Mouse (Mus musculus) heart, embryonic 11.5 days (tissue): ENCODE data around the gene Erp29. TPM values are rescaled to one million over a fixed set of nuclear protein-coding genes. Genes with fewer than 3 reads are reported as not detected.

ENCODE experiments used
- ATAC-seq: fragments of 200-750 bp; cut with Nextera tagmentation; replicated peaks from 2 replicates; pipeline ENCODE4 v1.8.0; 2017; ENCODE audit warnings: moderate library complexity; ENCODE audit not compliant: insufficient number of reproducible peaks, low FRiP score, low TSS enrichment
- H3K27ac ChIP-seq: fragments of 300-500 bp; sonication (generic); 2 replicates; pipeline ENCODE4 v1.5.1; 2014; ENCODE audit warnings: mild to moderate bottlenecking, low read depth, low read length
- H3K27me3 ChIP-seq: fragments of 300-500 bp; sonication (generic); 2 replicates; pipeline ENCODE4 v1.6.1; 2014; ENCODE audit warnings: mild to moderate bottlenecking, low read length, mixed read lengths; ENCODE audit not compliant: control insufficient read depth, insufficient read depth
- H3K36me3 ChIP-seq: fragments of 300-500 bp; sonication (generic); 2 replicates; pipeline ENCODE4 v1.6.1; 2014; ENCODE audit warnings: mild to moderate bottlenecking, low read length, moderate library complexity, mixed read lengths; ENCODE audit not compliant: control insufficient read depth, insufficient read depth
- H3K4me1 ChIP-seq: fragments of 300-500 bp; sonication (generic); 2 replicates; pipeline ENCODE4 v1.6.1; 2014; ENCODE audit warnings: low read length; ENCODE audit not compliant: control insufficient read depth, insufficient read depth
- H3K4me2 ChIP-seq: fragments of 300-500 bp; sonication (generic); 2 replicates; pipeline ENCODE4 v1.6.1; 2014; ENCODE audit warnings: mild to moderate bottlenecking, moderate library complexity
- H3K4me3 ChIP-seq: fragments of 300-500 bp; sonication (generic); 2 replicates; pipeline ENCODE4 v1.5.1; 2014; ENCODE audit warnings: low read depth, low read length
- H3K9ac ChIP-seq: fragments of 300-500 bp; sonication (generic); 2 replicates; pipeline ENCODE4 v1.6.1; 2014; ENCODE audit warnings: mild to moderate bottlenecking, low read depth, low read length, moderate library complexity
- H3K9me3 ChIP-seq: fragments of 300-500 bp; sonication (generic); replicated peaks from 2 replicates; pipeline ENCODE4 v1.6.1; 2016; ENCODE audit warnings: low read length; ENCODE audit not compliant: control insufficient read depth
- WGBS: fragments of 180-500 bp; shearing (Covaris S2); extraction: QIAGEN DNeasy Blood & Tissue Kit; methylation state at CpG from one replicate; pipeline ENCODE4 v1.1.7; 2014; ENCODE audit not compliant: insufficient replicate concordance; 5-methylcytosine and 5-hydroxymethylcytosine counted together
- polyA plus RNA-seq: library from polyadenylated mRNA; unstranded; fragments of >200 nt; fragmentation: Nextera tagmentation; extraction: Ambion mirVana; gene quantifications from 2 replicates; pipeline ENCODE4 v1.2.1, GENCODE M21; 2014

The Erp29 gene
- polyA plus RNA-seq, 1 experiment from 2014 or later: 137 TPM

DNA sequence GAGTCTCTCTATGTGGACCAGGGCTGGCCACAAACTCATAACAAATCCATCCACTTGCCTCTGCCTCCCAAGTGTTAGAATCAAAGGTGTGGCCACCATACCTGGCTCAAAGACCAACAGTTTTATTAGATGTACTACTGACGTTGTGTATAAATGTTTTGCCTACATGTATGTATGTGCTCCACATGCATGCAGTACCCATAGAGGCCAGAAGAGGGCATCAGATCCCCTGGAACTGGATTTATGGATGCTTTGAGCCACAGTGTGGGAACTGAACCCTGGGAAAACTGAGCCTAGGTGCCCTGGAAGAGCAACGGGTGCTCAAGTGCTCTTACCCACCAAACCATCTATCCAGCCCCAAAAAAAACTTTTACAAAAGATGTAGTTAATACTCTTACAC lies 71.6 kb downstream of the Erp29 start:
- peaks cover 38% of the 10 kb centered on the region for H3K36me3 ChIP-seq
- 84% methylated on average over 2 of the region's 2 CpGs for WGBS
- no peak overlapping the region for H3K4me2 ChIP-seq
- H3K27me3 ChIP-seq: no peaks in the 10 kb centered on the region
- no peak for ATAC-seq
- H3K4me1 ChIP-seq: 0 out of 2 replicates have a peak, but pooled peaks cover 11% of the 10 kb centered on the region
- H3K4me3 ChIP-seq: no peak overlapping the region
- no peak overlapping the region for H3K27ac ChIP-seq
- no peak overlapping the region for H3K9ac ChIP-seq
- H3K9me3 ChIP-seq: 0 out of 2 replicates have a peak, but pooled peaks cover 4% of the 10 kb centered on the region

DNA sequence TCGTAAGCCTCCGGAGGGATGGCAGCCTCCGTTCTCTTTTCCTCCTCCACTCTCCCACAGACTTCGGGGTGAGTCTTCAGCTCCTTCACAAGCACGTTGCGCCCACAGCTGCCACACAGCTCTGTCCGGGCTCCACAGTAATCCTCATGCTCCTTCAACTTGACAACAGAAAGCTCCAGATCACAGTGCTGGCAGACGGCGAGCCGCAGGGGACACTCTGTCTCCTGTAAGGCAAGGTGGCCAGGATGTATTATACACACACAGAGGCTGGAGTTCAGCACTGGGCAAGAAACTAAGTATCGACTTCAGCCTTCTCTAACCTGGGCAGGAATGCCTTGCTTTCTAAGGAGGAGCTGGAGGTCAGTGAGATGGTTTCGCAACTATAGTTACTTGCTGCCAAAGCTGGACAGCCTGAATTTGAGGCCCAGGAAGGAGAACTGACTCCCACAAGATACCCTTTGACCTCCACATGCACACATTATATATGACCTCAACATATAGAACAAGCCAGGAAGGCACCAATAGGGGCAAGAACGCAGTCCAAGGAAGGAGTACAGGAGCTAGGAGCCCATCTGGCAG lies 73.5 kb downstream of the Erp29 start:
- Histone ChIP-seq H3K9me3 (0 out of 2 replicates have a peak, but pooled peaks cover 4% of the 10 kb centered on the region), H3K4me1 (0 out of 2 replicates have a peak, but pooled peaks cover 5% of the 10 kb centered on the region), H3K4me3 (no peak overlapping the region), H3K9ac (no peak overlapping the region), H3K4me2 (no peak overlapping the region), H3K27ac (no peak overlapping the region), H3K27me3 (no peaks in the 10 kb centered on the region), H3K36me3 (peaks cover 47% of the 10 kb centered on the region)
- ATAC-seq: no peak
- WGBS: 90% methylated on average over 13 of the region's 13 CpGs

Other genes with a start within 250 kb of the Erp29 start
- gene Rpl6, start 248.0 kb downstream of the Erp29 start, polyA plus RNA-seq: 498 and 592 TPM in 2 replicates
- gene Hectd4, start 232.3 kb downstream of the Erp29 start, polyA plus RNA-seq: 5.3 and 7.3 TPM in 2 replicates
- 60.6 and 69.8 TPM in 2 replicates for gene Trafd1, start 66.9 kb downstream of the Erp29 start, polyA plus RNA-seq
- 37.2 and 43.8 TPM in 2 replicates for gene Naa25, start 54.6 kb downstream of the Erp29 start, polyA plus RNA-seq
- 3.5 and 4.0 TPM in 2 replicates for gene Tmem116, start 613 bp downstream of the Erp29 start, polyA plus RNA-seq
- gene Adam1b, start 50.9 kb upstream of the Erp29 start, polyA plus RNA-seq: 0.29 and 0.45 TPM in 2 replicates
- gene Adam1a, start 93.0 kb upstream of the Erp29 start, polyA plus RNA-seq: 1.0 and 1.3 TPM in 2 replicates
- not detected in 2 replicates for gene Gm42878, start 93.0 kb upstream of the Erp29 start, polyA plus RNA-seq
- gene Mapkapk5, start 93.4 kb upstream of the Erp29 start, polyA plus RNA-seq: 43.6 and 45.7 TPM in 2 replicates
- 24.6 and 39.3 TPM in 2 replicates for gene Aldh2, start 141.3 kb upstream of the Erp29 start, polyA plus RNA-seq
- 5.4 and 5.7 TPM in 2 replicates for gene Acad12, start 166.4 kb upstream of the Erp29 start, polyA plus RNA-seq
- 1.1 and 1.5 TPM in 2 replicates for gene Acad10, start 208.0 kb upstream of the Erp29 start, polyA plus RNA-seq
- 23.9 and 30.7 TPM in 2 replicates for gene Brap, start 208.1 kb upstream of the Erp29 start, polyA plus RNA-seq